Mouse (Mus musculus) midbrain, embryonic 15.5 days (tissue): ENCODE measurements around the gene Wfs1. TPM values are rescaled to one million over a fixed set of nuclear protein-coding genes. Genes with fewer than 3 reads are reported as not detected.
"Not testable (repeated sequence)": the region's sequence is repeated elsewhere in the genome, so short reads cannot be mapped to it uniquely, and the experiment has no call there.

Experiments used
- ATAC-seq: fragments of 200-750 bp; cut with Nextera tagmentation; replicated peaks from 2 replicates; pipeline ENCODE4 v1.8.0; 2017; ENCODE audit warnings: moderate TSS enrichment
- H3K27ac ChIP-seq: fragments of 300-500 bp; sonication (generic); 2 replicates; pipeline ENCODE4 v1.5.1; 2015; ENCODE audit warnings: mild to moderate bottlenecking, inconsistent platforms
- H3K27me3 ChIP-seq: fragments of 300-500 bp; sonication (generic); replicated peaks from 2 replicates; pipeline ENCODE4 v1.6.1; 2015; ENCODE audit warnings: inconsistent platforms
- H3K36me3 ChIP-seq: fragments of 300-500 bp; sonication (generic); replicated peaks from 2 replicates; pipeline ENCODE4 v1.6.1; 2015; ENCODE audit warnings: inconsistent platforms
- H3K4me1 ChIP-seq: fragments of 300-500 bp; sonication (generic); 2 replicates; pipeline ENCODE4 v1.6.1; 2015; ENCODE audit warnings: inconsistent platforms
- H3K4me2 ChIP-seq: fragments of 300-500 bp; sonication (generic); 2 replicates; pipeline ENCODE4 v1.6.1; 2015; ENCODE audit warnings: inconsistent platforms, mild to moderate bottlenecking, moderate library complexity
- H3K4me3 ChIP-seq: fragments of 300-500 bp; sonication (generic); 2 replicates; pipeline ENCODE4 v1.5.1; 2015; ENCODE audit warnings: mild to moderate bottlenecking, inconsistent platforms
- H3K9ac ChIP-seq: fragments of 300-500 bp; sonication (generic); 2 replicates; pipeline ENCODE4 v1.6.1; 2015; ENCODE audit warnings: mild to moderate bottlenecking, inconsistent platforms
- H3K9me3 ChIP-seq: fragments of 300-500 bp; sonication (generic); 2 replicates; pipeline ENCODE4 v1.6.1; 2016; ENCODE audit warnings: inconsistent platforms
- WGBS: fragments of 180-500 bp; shearing (Covaris S2); methylation state at CpG from one replicate; pipeline ENCODE4 v1.1.7; 2015; ENCODE audit warnings: mixed read lengths; 5-methylcytosine and 5-hydroxymethylcytosine counted together
- polyA plus RNA-seq: library from polyadenylated mRNA; unstranded; fragments of >200 nt; fragmentation: Nextera tagmentation; extraction: Ambion mirVana; gene quantifications from 2 replicates; pipeline ENCODE4 v1.2.1, GENCODE M21; 2015

The Wfs1 gene
- polyA plus RNA-seq, 1 experiment from 2014 or later = 8.9 TPM

DNA sequence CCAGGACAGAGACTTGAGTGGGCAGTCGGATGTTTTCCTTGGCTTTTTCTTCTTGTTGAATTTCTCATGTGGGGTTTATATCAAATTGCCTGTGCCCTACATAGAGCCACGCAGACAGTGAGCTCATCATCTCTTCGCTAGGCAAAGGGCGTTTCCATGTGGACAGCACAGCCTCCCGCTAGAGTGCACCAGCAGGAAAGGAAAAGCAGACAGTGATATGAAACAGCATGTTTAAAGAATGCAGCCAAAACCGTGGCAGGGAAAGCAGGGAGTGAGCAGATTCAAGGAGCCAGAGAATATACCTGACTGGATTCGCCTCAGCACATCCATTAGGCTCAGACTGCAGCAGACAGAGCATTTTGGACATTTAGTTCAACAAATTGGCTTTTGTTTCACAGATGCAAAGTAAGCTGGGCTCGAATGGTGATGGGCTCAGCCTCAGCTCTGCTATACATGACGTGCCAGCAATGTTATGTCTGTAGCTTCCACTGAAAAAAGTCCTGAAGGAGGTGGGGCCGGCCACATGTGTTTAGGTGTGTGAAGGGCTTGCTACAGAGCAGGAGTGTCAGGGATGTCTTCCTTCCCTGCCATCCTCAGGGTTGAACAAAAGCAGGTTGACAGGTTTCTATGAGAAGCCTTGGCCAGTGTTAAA lies 21.8 kb upstream of the Wfs1 start:
- H3K36me3 ChIP-seq = no peaks in the 10 kb centered on the region
- peaks cover 13% of the 10 kb centered on the region for H3K4me1 ChIP-seq
- no peak overlapping the region for H3K4me2 ChIP-seq
- H3K9me3 ChIP-seq = no peaks in the 10 kb centered on the region
- peaks cover 9% of the 10 kb centered on the region for H3K27me3 ChIP-seq
- peak overlapping the region; percentile 18 for H3K27ac ChIP-seq
- peak; percentile 79 for ATAC-seq
- no peak overlapping the region for H3K4me3 ChIP-seq
- 64% methylated on average over 10 of the region's 10 CpGs for WGBS
- H3K9ac ChIP-seq = no peak overlapping the region

DNA sequence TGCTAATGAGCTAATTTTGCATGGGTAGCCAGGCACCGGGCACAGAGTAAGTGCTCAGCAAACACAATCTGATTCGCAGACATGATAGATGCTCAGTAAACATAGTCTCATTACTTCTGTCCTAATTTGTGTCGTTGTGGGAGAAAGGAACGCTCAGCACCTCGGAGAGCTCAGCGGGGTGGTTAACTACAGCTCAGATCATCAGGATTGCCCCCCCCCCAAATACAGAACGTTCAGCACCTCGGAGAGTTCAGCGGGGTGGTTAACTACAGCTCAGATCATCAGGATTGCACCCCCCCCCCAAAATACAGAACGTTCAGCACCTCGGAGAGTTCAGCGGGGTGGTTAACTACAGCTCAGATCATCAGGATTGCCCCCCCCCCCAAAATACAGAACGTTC lies 20.8 kb upstream of the Wfs1 start:
- H3K4me2 ChIP-seq, H3K9ac ChIP-seq, H3K9me3 ChIP-seq, H3K4me1 ChIP-seq, H3K27me3 ChIP-seq, H3K4me3 ChIP-seq, H3K36me3 ChIP-seq, ATAC-seq, H3K27ac ChIP-seq: not testable (repeated sequence)
- WGBS = 34% methylated on average over 13 of the region's 13 CpGs

DNA sequence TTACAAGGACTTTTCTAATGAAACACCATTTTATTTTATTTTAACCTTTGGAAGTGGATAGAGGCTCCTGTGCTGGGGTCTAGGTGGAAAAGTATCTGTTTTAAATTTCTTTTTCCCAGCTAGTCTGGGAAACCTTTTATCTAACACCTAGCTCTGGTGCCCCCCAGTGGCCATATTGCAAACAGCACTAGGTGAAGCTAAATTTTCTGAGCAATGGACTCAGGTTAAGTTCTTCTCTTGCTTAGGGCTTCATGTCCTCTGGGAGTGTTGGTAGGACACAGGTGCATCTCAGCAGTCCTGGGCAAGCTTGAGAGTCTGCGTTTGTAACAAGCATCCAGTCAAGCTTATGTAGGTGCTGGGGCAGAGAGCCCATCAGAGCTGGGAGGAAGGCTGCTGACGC lies 13.0 kb upstream of the Wfs1 start:
- no peak overlapping the region for H3K9ac ChIP-seq
- H3K9me3 ChIP-seq = no peaks in the 10 kb centered on the region
- no peaks in the 10 kb centered on the region for H3K27me3 ChIP-seq
- no peak overlapping the region for H3K4me3 ChIP-seq
- H3K4me2 ChIP-seq = no peak overlapping the region
- H3K4me1 ChIP-seq = no peaks in the 10 kb centered on the region
- H3K36me3 ChIP-seq = no peaks in the 10 kb centered on the region
- no peak for ATAC-seq
- no peak overlapping the region for H3K27ac ChIP-seq
- WGBS = 54% methylated on average over 2 of the region's 2 CpGs

DNA sequence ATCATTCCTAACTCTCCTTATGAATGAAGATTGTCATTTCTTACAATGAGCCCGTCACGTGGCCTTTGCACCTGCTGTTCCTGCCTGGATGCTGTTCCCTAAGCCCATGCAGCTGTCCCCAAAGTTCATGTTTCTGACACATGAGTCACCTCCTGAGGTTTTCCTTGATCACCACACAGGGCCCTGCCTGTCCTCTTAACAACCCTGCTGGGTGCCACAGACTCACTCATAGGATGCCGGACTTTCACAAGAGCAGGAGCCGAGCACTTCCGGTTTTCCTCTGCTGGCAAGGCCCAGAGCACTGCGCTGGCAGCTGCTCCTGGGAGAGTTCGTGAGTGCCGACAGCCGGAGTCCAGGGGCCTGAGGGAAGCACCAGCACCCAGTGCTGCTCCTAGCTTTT lies 12.0 kb upstream of the Wfs1 start:
- no peaks in the 10 kb centered on the region for H3K4me1 ChIP-seq
- no peak for ATAC-seq
- H3K9me3 ChIP-seq = no peaks in the 10 kb centered on the region
- no peaks in the 10 kb centered on the region for H3K36me3 ChIP-seq
- no peak overlapping the region for H3K27ac ChIP-seq
- H3K4me3 ChIP-seq = no peak overlapping the region
- no peak overlapping the region for H3K4me2 ChIP-seq
- H3K9ac ChIP-seq = no peak overlapping the region
- H3K27me3 ChIP-seq = no peaks in the 10 kb centered on the region
- 87% methylated on average over 9 of the region's 9 CpGs for WGBS

DNA sequence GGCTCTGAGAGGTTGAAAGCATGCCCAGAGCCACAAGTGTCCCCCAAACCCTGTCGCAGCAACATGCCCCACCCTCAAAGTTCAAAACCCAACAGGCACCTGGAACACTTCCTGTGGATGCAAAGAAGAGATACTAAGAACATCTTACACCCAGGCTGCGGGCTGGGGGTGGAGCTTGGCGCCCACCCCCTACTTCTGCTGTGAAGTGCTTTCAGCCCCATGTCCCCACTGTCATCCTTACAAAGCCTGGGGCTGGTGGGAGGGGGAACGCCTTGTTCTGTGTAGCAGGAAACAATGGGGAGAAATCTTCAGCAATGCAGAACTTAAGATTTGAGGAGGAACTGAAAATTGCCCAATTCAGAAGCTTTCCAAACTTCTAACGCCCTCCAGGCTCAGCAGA lies 9.0 kb upstream of the Wfs1 start:
- no peaks in the 10 kb centered on the region for H3K36me3 ChIP-seq
- 45% methylated on average over 5 of the region's 5 CpGs for WGBS
- no peaks in the 10 kb centered on the region for H3K9me3 ChIP-seq
- ATAC-seq = no peak
- no peaks in the 10 kb centered on the region for H3K27me3 ChIP-seq
- H3K4me2 ChIP-seq = no peak overlapping the region
- no peak overlapping the region for H3K4me3 ChIP-seq
- H3K27ac ChIP-seq = no peak overlapping the region
- no peak overlapping the region for H3K9ac ChIP-seq
- no peaks in the 10 kb centered on the region for H3K4me1 ChIP-seq

DNA sequence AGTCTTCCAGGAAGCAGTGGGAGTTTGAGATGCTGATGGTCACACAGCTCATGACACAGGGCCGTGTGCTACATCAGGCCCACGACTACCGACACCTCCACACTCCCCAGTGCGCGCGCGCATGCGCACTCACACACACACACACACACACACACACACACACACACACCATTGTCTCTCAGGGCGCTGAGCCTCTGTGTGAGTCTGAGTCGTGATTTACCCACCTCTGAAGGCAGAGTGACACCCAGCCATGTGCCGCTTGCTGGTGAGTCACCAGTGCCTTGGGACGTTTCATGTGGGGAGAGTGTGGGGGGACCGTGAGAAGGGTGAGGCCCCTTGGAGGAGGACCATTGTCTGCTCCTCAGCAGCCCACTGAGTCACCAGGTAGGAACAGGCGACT lies 7.4 kb upstream of the Wfs1 start:
- ATAC-seq = no peak
- H3K9ac ChIP-seq = no peak overlapping the region
- no peak overlapping the region for H3K4me3 ChIP-seq
- no peak overlapping the region for H3K27ac ChIP-seq
- no peaks in the 10 kb centered on the region for H3K9me3 ChIP-seq
- H3K4me2 ChIP-seq = no peak overlapping the region
- no peaks in the 10 kb centered on the region for H3K36me3 ChIP-seq
- 86% methylated on average over 14 of the region's 14 CpGs for WGBS
- no peaks in the 10 kb centered on the region for H3K4me1 ChIP-seq
- H3K27me3 ChIP-seq = no peaks in the 10 kb centered on the region

DNA sequence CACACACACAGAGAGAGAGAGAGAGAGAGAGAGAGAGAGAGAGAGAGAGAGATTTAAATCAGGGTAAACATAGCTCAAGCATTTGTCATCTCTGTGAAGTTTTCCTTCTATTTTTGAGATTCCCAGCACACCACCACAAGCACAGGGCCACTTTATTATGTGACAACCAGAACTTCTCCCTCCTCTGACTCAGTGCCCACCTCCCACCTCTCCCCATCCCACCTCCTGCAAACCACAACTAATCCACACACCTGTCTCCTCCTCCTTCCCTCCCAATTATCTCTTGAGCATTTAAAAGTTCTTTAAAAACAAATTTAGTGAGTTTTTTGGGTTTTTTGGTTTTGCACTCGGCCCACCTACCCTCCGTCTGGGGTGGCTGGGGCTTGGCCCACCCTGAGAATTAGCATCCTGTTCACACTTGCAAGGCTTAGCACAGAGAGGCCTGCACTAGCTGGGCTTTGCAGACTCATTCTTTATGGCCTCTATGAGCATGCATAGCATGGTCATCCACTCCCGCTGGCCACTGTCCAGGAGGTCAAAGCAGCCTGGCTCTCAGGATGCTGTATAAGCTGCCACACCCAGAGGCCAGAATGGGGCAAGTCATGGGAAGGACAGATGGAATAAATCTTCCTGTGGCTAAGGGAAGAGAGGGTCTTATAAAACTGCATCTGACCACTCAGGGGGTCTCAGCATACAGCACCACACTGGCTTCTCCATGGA lies 1.8 kb upstream of the Wfs1 start:
- Histone ChIP-seq H3K4me1 (peaks cover 12% of the 10 kb centered on the region), H3K36me3 (no peaks in the 10 kb centered on the region), H3K4me3 (no peak overlapping the region), H3K4me2 (no peak overlapping the region), H3K27ac (no peak overlapping the region), H3K27me3 (no peaks in the 10 kb centered on the region; the same call in 1 of the 2 replicates), H3K9ac (no peak overlapping the region), H3K9me3 (no peaks in the 10 kb centered on the region)
- 86% methylated on average over 3 of the region's 3 CpGs for WGBS
- no peak for ATAC-seq

DNA sequence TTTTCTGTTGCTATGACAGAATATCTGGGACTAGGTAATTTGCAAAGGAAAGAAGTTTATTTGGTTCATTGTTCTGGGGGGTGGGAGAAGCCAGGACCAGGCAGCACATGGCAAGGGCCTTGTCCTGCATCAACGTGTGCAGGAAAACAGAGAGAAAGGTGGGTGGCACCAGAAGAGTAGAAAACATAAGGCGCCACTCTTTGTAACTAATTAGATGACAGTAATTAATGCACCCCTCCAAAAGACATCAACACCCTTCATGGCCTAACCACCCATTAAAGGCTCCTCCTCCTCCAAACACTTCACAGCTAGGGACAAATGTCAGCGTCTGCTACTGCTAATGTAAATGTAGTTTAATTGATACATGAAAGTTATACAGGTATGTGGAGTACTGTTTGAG lies 1.2 kb upstream of the Wfs1 start:
- 67% methylated on average over 3 of the region's 3 CpGs for WGBS
- ATAC-seq = no peak
- Histone ChIP-seq H3K36me3 (no peaks in the 10 kb centered on the region), H3K4me1 (peaks cover 12% of the 10 kb centered on the region), H3K4me3 (no peak overlapping the region), H3K27me3 (no peaks in the 10 kb centered on the region; the same call in 1 of the 2 replicates), H3K9me3 (no peaks in the 10 kb centered on the region), H3K27ac (no peak overlapping the region), H3K4me2 (no peak overlapping the region), H3K9ac (no peak overlapping the region)

DNA sequence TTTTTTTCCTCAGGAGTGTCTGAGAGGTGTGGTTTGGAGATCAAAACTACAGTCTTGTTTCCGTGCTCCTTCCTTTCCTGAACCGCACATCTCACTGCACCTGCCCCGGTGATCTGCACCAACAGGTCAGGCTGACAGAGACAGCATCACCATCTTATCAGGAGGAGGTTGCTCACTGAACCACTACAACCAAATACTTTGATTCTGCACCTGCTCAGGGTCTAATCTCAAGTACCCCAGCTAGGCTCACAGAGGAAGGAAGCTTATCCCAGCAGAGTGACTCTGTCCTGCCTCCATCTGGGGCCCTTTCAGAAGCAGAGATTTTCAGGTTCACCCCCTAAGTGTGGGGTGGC lies 596 bp upstream of the Wfs1 start:
- no peak for ATAC-seq
- H3K27ac ChIP-seq = no peak overlapping the region
- peaks cover 12% of the 10 kb centered on the region for H3K4me1 ChIP-seq
- peak overlapping the region; percentile 53; the same call in 1 of the 2 replicates for H3K4me3 ChIP-seq
- no peaks in the 10 kb centered on the region for H3K9me3 ChIP-seq
- H3K4me2 ChIP-seq = peak overlapping the region; percentile 75
- no peak overlapping the region for H3K9ac ChIP-seq
- H3K27me3 ChIP-seq = no peaks in the 10 kb centered on the region; the same call in 1 of the 2 replicates
- no peaks in the 10 kb centered on the region for H3K36me3 ChIP-seq
- WGBS = 12% methylated on average over 3 of the region's 3 CpGs

DNA sequence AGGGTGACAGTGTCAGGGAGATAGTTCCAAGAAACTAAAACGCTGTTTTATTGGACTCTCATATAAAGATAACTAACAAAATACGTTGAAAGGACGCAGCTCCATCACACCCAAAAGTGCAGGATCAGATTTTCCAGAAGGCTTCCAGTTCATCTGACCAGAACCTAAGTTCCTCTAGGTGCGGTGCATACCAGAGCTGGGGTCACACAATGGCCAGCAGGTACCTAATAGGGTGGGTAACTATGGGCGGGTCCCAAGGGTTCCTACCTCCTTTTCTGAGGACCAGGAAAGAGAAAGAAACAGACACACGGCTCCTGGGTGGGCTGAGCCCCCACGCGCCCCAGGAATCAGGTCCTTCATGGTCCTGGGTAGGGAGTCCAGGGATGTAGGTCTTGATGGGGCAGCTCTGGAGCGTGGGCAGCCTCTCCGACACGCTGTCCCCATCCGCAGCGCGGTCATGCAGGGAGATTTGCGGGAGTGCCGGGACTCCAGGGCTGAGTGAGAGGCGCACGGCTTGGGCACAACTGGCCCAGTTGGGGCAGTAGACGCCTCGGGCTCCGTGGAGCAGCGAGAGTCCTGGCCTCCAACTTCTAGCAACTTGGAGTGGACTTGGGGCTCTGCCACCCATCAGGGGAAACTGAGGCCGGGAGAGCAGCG lies 753 bp downstream of the Wfs1 start:
- peak overlapping the region; percentile 75 for H3K4me2 ChIP-seq
- H3K9ac ChIP-seq = peak overlapping the region; percentile 47
- ATAC-seq = peak; percentile 60
- peak overlapping the region; percentile 53 for H3K4me3 ChIP-seq
- H3K36me3 ChIP-seq = no peaks in the 10 kb centered on the region
- H3K4me1 ChIP-seq = peaks cover 12% of the 10 kb centered on the region
- H3K27me3 ChIP-seq = no peaks in the 10 kb centered on the region; the same call in 1 of the 2 replicates
- no peak overlapping the region for H3K27ac ChIP-seq
- no peaks in the 10 kb centered on the region for H3K9me3 ChIP-seq
- WGBS = 11% methylated on average over 24 of the region's 24 CpGs

DNA sequence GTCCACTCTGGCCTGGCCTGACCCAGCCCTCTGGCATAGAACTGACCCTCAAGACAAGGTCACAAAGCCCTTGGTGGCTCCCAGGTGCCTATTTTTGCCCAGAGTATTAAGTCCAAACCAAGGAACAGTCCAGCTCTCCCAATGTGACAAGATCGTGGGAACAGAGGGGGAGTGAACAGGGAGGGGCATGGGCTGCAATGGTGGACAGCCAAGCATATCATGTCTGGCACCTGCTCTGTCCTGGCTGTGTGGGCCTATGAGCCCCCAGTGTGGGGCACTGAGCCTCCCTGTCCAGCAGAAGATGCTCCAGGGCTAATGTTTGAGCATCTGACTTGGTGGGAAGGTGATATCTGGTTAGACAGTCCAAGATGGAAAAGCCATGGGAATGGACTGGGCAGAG lies 2.4 kb downstream of the Wfs1 start:
- 73% methylated on average over 1 of the region's 1 CpGs for WGBS
- Histone ChIP-seq H3K4me3 (no peak overlapping the region), H3K27me3 (no peaks in the 10 kb centered on the region; the same call in 1 of the 2 replicates), H3K4me2 (no peak overlapping the region), H3K9ac (no peak overlapping the region), H3K36me3 (no peaks in the 10 kb centered on the region), H3K27ac (no peak overlapping the region), H3K9me3 (no peaks in the 10 kb centered on the region), H3K4me1 (peaks cover 16% of the 10 kb centered on the region)
- ATAC-seq = no peak

DNA sequence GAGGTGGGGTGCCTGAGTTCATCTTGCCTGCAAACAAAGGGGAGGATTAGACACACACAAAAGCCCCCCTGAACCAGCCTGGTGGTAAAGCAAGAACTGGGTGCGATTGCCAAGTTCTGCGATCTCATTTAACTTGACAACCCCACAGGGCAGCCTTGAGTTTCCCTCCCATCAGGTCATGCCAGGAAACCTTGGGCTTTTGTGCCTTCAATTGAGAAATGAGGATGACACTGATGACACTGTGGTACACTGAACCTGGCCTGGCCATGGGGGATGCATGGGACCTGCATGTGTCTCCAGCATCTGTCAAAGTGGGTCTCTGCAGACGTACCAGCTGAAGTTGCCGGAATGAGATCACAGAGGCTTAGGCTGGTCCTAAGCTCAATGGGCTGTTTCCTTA lies 6.7 kb downstream of the Wfs1 start:
- no peak overlapping the region for H3K9ac ChIP-seq
- H3K4me2 ChIP-seq = no peak overlapping the region

More for the DNA sequence above, 6.7 kb downstream of the Wfs1 start:
- H3K9me3 ChIP-seq = no peaks in the 10 kb centered on the region
- no peaks in the 10 kb centered on the region for H3K27me3 ChIP-seq
- H3K4me3 ChIP-seq = no peak overlapping the region
- H3K36me3 ChIP-seq = no peaks in the 10 kb centered on the region
- WGBS = 57% methylated on average over 4 of the region's 4 CpGs
- ATAC-seq = no peak
- 0 out of 2 replicates have a peak, but pooled peaks cover 4% of the 10 kb centered on the region for H3K4me1 ChIP-seq
- no peak overlapping the region for H3K27ac ChIP-seq
